Mouse (Mus musculus): ENCODE measurements around the gene Dapk3.

- TF ChIP-seq CTCF (IDR thresholded peaks at IDR 0.05; ENCODE audit: low read depth, low read length) (no peak), TAL1 (conservative IDR thresholded peaks at IDR 0.05; ENCODE audit: low read depth, low read length) (no peak), GATA1 (IDR thresholded peaks at IDR 0.05; ENCODE audit: borderline replicate concordance, low read length) (no peak)
These were observed 44.5 kb upstream of the Dapk3 start for GRCm38 (mm10) chr10:81138131-81138782.

Measured in G1E (cell line).